Mouse (Mus musculus): Measurements from ENCODE around the gene Ankrd33. TPM values are rescaled to one million over a fixed set of nuclear protein-coding genes. Genes with fewer than 3 reads are reported as not detected.

The Ankrd33 gene
- total RNA-seq, 2 experiments from 2014 or later = not detected

DNA sequence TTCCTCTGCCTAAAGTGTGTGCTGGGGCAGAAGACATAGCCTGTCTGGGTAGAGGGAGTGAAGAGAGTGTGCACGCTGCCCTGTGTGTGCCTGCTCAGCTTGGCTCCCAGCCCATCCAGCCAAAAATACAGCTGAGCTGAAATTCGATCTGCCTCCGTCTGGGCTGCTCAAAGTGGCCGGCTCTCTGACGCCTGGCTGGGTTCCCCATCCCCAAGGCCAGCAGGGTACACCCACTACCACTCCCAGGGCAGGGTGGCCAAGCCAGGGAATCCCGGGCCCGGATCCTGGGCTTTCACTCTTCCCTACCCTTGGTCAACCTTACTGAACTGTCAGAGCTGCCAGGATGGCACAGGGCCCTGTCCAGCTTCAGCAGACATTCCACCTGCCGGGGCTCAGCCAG lies 27.9 kb downstream of the Ankrd33 start:
- no peak for ATAC-seq (replicated peaks; ENCODE audit: low FRiP score, poor library complexity, severe bottlenecking)

DNA sequence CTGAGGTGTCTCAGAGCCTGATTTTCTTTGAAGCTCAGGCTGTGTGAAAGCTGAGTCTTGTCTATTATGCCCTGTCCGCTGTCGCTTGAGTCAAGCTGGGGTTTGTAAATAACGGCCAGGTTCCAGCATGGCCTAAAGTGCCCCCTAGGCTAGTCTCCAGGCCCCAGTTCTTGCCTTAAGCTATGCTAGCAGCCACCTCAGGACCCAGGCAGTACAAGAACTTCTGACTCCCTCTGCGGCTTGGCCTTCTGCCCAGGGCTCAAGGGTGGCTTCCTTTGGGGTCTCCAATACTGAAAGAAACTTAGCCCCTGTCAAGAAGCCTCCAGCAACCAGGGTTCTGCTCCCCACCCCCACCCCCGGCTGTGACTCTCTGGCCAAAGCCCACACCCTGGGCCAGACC lies 28.6 kb downstream of the Ankrd33 start:
- ATAC-seq (replicated peaks; ENCODE audit: low FRiP score, poor library complexity, severe bottlenecking) = no peak

DNA sequence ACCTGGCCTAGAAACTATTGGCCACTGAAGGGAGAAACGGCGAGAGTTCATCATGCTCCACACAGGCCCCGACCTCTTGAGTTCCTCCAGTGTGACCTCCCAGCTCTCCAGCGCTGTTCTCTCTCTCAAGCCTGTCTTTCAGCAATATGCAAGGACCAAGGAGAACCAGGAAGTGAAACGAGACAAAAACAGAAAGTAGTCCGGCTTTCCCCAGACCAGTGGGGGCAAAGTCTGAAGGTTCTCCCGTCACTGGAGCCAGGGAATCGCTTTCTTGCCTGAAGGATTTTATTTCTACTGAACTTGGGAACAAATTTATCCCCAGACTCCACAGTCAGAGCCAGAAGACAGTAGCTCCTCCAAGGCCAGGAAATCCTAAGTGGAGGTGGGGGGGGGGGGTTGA lies 29.2 kb downstream of the Ankrd33 start:
- ATAC-seq (replicated peaks; ENCODE audit: low FRiP score, poor library complexity, severe bottlenecking) = no peak

DNA sequence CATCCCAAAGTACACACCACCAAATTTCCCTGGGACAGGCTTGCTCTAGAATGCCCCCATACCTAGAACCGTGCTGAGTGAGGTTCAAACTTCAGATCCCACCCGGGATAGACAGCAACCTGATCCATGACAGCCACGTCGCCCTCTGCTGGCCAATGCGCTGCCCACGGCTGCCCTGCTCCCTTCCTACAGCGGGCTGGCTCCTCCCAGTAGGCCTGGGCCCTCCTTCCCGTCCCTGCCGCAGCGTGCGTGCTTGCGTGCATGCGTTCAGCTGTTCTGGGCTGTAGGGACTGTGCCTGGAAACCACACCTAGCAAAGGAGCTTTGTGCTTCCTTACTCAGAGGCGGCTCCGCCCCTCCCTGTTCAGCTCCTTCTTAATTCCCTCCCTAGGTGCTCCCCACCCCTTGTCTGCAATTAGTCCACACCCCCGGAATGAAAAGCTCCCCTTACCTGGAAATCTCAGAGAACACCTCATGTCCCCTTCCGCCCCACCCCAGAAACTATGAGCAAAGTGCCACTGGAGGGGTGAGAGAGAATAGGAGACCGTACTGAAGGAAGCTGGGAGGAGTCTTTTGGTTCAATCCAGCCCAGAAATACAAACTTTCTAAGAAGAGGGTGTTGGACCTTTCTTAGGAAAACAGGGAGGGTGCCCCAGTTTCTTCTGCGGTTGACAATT lies 30.0 kb downstream of the Ankrd33 start:
- ATAC-seq (replicated peaks; ENCODE audit: low FRiP score, poor library complexity, severe bottlenecking) = peak; percentile 50

- no peak for ATAC-seq (replicated peaks; ENCODE audit: low FRiP score, poor library complexity, severe bottlenecking)
These were observed 30.8 kb downstream of the Ankrd33 start for GRCm38 (mm10) chr15:101146100-101146965.

DNA sequence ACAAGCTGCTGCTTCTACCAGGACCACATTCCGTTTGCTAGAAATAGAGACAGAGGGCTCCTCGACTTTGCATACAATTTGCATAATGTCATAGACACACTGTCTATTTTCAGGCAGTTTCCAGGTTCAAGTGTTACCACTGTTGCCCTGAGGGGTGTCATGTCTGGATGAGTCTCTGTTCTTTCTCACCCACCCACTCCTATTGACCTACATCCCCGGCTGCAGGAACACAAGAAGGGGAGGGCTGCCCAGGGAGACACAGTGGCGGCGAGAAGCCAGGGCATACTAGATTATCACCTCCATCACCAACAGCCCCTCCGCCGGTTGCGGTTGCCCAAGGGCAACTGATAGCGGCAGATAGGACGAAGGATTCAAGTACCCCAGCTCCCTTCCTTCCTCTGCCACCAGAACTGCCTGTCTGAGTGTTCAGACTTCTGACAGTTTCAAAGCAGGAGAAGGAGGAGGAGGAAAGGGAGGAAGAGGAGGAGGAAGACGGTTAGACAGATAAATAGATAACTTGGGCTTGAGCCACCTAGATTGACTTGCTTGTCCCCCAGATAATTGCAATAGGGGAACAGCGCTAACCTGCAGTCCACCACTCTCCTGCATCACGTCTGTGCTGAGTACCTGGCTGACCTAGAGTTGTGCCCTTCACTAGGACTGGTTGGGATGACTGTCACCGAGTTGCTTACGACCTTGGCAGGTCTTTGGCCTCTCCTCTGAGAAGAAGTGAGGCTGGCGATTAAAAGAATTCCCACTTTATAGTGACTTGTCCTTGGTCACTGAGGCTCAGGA lies 31.8 kb downstream of the Ankrd33 start:
- ATAC-seq (replicated peaks; ENCODE audit: low FRiP score, poor library complexity, severe bottlenecking) = no peak

DNA sequence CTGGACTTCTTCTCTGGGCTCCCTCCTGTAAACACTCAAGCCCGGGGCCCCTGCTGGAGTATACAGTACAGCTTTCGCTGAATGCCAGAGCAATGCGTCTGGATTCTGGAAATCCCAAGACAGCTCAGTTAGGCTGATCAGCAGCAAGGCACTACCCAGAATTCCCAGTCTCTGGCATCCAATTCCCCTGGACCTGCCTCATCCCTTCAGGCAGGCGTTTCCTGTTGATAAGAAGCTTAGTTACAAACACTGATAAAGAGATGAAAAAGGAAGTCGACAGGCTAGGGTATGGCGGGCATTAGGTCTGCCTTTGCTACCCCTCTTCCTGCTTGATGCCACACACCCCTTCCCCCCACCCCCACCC lies 32.3 kb downstream of the Ankrd33 start:
- no peak for ATAC-seq (replicated peaks; ENCODE audit: low FRiP score, poor library complexity, severe bottlenecking)

DNA sequence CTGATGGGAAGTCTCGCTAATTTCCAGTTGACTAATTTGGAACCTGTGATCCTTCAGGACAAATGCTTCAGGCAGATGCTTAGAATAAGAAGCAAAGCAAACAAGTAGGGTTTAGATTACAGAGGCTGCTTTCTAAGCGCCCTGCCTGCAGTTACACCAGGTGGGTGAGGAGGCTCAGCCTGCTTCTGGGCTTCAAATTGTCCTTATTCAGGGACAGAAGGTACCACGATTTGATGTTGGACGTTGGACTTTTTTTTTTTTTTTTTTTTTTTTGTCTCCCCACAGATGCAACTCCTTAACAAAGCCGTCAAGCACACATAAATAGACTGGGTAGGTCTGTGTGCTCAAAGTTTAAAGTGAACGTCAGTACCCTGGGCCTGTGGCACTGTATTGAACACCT lies 33.0 kb downstream of the Ankrd33 start:
- no peak for ATAC-seq (replicated peaks; ENCODE audit: low FRiP score, poor library complexity, severe bottlenecking)

DNA sequence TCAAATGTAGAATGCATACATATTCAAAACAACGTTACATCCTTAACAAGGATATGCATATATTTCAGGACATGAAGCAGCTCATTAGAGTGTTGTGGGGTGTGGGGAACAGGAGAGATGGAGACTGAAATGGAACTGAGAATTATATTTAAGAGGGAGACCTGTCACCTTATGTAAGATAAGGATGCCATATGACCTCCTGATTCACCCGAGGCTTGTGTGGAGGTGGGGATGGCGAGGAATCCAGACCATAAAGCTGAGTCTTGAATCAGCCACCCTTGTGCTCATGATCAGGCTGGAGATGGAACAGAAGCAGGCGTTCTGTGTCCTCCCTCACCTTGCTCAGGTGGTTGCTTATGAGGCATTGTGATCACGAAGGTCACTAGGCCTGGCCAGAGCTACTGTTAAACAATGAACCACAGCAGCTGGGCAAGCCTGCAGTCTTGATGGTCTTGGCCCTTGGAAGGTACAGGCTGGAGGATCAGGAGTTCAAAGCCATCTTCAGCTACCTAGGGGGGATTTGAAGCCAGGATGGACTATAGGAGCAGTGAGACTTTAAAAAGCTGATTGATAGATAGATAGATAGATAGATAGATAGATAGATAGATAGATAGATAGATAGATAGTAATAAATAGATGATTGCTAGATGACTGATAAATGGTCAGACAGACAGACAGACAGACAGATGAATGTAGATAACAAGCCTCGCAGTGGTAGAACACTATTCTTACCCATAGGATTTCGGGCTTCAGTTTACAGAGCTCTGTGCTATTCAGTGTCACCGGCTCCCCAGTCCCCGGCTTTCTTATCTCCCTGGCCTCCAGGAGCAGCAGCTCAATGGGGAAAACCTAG lies 36.1 kb downstream of the Ankrd33 start:
- ATAC-seq (replicated peaks; ENCODE audit: low FRiP score, poor library complexity, severe bottlenecking) = no peak

DNA sequence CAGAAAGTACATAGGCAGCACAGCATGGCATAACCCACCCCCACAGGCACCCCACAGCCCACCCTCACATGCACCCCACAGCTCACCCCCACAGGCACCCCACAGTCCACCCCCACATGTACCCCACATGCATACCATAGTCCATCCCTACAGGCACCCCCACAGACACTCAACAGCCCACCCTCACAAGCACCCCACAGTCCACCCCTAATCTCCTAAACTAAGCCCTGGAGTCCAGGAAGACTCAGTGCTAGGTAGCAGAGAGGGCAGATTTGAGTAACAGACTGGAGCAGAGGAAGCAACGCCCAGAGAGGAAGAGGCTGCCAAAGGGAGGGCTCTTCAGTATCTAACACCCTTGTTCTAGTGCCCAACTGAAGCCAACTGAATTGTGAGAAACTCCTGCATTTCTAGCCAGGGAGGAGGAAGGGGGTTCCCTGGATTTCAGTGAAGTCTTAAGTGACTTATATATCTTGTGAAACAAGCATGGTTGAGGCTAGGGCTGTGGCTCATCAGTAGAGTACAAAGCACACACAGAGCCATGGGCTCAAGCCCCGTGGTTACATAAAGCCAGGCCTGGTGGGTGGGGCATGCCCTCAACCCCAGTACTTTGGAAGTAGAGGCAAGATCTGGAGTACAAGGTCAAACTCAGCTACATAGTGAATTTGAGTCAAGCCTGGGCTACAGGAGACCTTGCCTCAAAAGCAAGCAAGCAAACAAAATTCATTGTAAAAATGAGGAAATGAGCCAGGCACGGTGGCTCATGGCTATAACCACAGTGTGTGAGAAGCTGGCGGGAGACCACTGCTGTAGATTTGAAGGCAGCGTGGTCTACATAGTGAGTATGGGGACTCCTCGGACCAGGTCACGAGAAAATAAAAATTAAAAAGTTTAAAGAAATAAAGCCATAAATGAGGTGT lies 39.4 kb downstream of the Ankrd33 start:
- ATAC-seq (replicated peaks; ENCODE audit: low FRiP score, poor library complexity, severe bottlenecking) = no peak

- no peak for ATAC-seq (replicated peaks; ENCODE audit: low FRiP score, poor library complexity, severe bottlenecking)
These were observed 44.6 kb downstream of the Ankrd33 start for GRCm38 (mm10) chr15:101160128-101160527.

GRCm38 (mm10) chr15:101160591-101160990 lies 45.0 kb downstream of the Ankrd33 start:
- ATAC-seq (replicated peaks; ENCODE audit: low FRiP score, poor library complexity, severe bottlenecking) = no peak

- no peak for ATAC-seq (replicated peaks; ENCODE audit: low FRiP score, poor library complexity, severe bottlenecking)
These were observed 46.0 kb downstream of the Ankrd33 start for GRCm38 (mm10) chr15:101161534-101161933.

GRCm38 (mm10) chr15:101163056-101163458 lies 47.5 kb downstream of the Ankrd33 start:
- ATAC-seq (replicated peaks; ENCODE audit: low FRiP score, poor library complexity, severe bottlenecking) = no peak

DNA sequence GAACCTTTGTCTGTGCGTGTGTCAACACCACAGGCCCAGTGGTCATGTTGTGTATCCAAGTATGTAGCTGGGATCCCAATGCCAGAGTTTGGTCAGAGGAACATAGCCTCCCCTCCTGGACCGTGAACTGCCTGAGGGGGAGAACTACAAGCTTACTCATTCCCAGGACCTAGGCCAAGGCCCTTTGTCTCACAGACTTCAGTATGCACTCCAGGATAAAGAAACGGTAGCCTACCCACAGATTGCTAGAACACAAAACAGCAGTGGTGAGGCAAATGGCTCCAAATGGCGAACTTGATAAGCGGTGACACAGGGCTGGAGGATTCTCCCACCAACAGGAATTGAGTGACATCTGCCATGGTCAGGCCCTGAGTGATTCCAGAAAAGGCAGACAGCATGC lies 48.3 kb downstream of the Ankrd33 start:
- no peak for ATAC-seq (replicated peaks; ENCODE audit: low FRiP score, poor library complexity, severe bottlenecking)

DNA sequence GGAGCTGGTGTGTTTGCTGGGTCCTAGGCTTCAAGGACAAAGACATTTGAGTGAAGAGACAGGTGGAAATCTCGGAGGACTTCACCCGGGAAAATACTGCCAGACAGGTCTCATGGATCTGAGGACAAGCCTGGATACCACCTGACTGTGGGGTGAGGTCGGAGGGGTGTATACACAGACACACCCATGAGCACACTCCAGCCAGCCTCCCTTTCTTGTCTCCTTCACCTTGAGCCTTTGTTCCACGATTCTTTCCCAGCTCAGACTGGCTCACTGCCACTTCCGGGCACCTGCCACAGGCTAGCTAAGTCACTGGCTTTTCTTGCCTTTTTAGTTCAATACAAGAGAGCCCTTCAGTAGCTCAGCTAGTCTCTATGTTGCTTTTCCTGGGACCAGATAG lies 48.7 kb downstream of the Ankrd33 start:
- no peak for ATAC-seq (replicated peaks; ENCODE audit: low FRiP score, poor library complexity, severe bottlenecking)

DNA sequence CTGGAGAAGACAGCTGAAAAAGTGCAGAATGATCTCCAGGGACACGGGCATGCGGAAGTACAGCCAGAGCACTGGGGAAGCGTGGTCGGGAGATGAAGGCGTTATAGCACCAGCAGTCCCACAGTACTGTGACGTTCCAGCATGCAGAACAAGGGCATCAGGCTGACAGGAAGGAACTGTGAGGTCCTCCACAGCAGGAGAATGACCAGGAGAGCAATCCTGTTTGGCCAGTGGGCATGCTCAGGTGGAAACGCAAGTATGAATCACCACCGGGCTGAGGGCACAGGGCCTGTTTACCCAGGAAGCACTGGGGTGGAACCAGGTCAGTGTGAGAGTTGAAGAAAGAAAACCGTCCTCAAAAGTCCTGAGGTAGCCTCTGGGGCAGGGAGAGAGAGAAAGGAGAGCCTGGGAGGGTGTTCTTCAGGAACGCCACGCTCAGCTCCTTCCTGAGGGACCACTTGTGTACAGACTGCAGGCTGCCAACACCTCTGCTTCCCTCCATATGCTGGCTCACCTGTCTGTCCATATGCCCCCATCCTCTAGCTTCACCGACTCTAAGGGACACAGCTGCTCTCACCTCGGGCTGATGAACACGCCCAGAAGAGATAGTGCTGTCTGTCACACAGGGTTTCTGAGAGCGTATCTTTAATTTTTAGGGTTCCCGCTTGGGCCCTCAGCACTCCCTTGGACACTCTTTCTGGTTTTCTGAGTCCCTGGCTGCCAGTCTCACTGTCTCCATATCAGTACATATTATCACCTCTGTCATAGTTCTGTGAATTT lies 50.3 kb downstream of the Ankrd33 start:
- ATAC-seq (replicated peaks; ENCODE audit: low FRiP score, poor library complexity, severe bottlenecking) = no peak

GRCm38 (mm10) chr15:101167553-101167952 lies 52.0 kb downstream of the Ankrd33 start:
- no peak for ATAC-seq (replicated peaks; ENCODE audit: low FRiP score, poor library complexity, severe bottlenecking)

Measured in erythroid progenitor cell, adult 5-6 weeks (primary cell).